Mouse (Mus musculus) olfactory bulb, adult 2 months (tissue): ENCODE data around the gene Atp1b2.

ENCODE experiments used
- CTCF ChIP-seq: fragments of 200-500 bp; IDR thresholded peaks from 2 replicates; pipeline ENCODE4 v1.5.1; 2012; ENCODE audit warnings: low read depth, mild to moderate bottlenecking, low read length, moderate library complexity; ENCODE audit not compliant: insufficient read depth
- POLR2A ChIP-seq: fragments of 200-500 bp; IDR thresholded peaks from 2 replicates; pipeline ENCODE4 v1.6.1; 2012; ENCODE audit warnings: mild to moderate bottlenecking, low read depth, low read length, moderate library complexity; ENCODE audit not compliant: insufficient read depth

DNA sequence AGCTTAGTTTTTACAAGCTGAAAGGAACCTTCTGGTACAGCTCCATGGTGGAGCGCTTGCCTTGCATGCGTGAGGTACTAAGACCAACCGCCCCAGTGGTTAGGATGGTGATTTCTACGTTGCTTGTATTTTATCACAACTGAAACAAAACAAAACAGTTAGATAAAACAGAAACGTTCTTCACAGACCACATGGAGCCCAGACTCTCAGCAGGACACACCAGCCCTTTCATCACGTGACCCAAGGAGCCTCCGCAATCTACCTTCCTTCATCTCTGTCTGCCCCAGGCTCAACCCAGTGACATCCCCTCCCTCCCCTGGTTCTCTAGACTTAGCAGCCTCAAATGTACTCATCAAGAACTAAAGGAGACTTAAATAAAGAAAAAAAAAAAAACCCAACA, 3.7 kb upstream of the Atp1b2 start:
- TF ChIP-seq POLR2A = no peak
- no peak for TF ChIP-seq CTCF
